Mouse (Mus musculus) embryonic facial prominence, embryonic 12.5 days (tissue): ENCODE data around the gene Sidt2. TPM values are rescaled to one million over a fixed set of nuclear protein-coding genes. Genes with fewer than 3 reads are reported as not detected.

Experiments used
- ATAC-seq: fragments of 200-750 bp; cut with Nextera tagmentation; 2 replicates; pipeline ENCODE4 v1.8.0; 2017; ENCODE audit not compliant: insufficient number of reproducible peaks, insufficient read depth, low FRiP score, low TSS enrichment
- H3K27ac ChIP-seq: fragments of 300-500 bp; sonication (generic); 2 replicates; pipeline ENCODE4 v1.5.1; 2016; ENCODE audit warnings: mild to moderate bottlenecking
- H3K27me3 ChIP-seq: fragments of 300-500 bp; sonication (generic); 2 replicates; pipeline ENCODE4 v1.6.1; 2016; ENCODE audit warnings: mild to moderate bottlenecking, moderate library complexity
- H3K36me3 ChIP-seq: fragments of 300-500 bp; sonication (generic); 2 replicates; pipeline ENCODE4 v1.6.1; 2016; ENCODE audit warnings: mild to moderate bottlenecking
- H3K4me1 ChIP-seq: fragments of 300-500 bp; sonication (generic); 2 replicates; pipeline ENCODE4 v1.6.1; 2016
- H3K4me2 ChIP-seq: fragments of 300-500 bp; sonication (generic); replicated peaks from 2 replicates; pipeline ENCODE4 v1.6.1; 2016; ENCODE audit warnings: mild to moderate bottlenecking, moderate library complexity
- H3K4me3 ChIP-seq: fragments of 300-500 bp; sonication (generic); 2 replicates; pipeline ENCODE4 v1.5.1; 2016; ENCODE audit warnings: mild to moderate bottlenecking
- H3K9ac ChIP-seq: fragments of 300-500 bp; sonication (generic); 2 replicates; pipeline ENCODE4 v1.6.1; 2016; ENCODE audit warnings: mild to moderate bottlenecking, moderate library complexity
- H3K9me3 ChIP-seq: fragments of 300-500 bp; sonication (generic); 2 replicates; pipeline ENCODE4 v1.6.1; 2016; ENCODE audit warnings: mild to moderate bottlenecking, moderate library complexity
- WGBS: fragments of 180-500 bp; shearing (Covaris S2); methylation state at CpG from one replicate; pipeline ENCODE4 v1.1.7; 2016; 5-methylcytosine and 5-hydroxymethylcytosine counted together
- polyA plus RNA-seq: library from polyadenylated mRNA; unstranded; fragments of >200 nt; fragmentation: Nextera tagmentation; extraction: Ambion mirVana; gene quantifications from 2 replicates; pipeline ENCODE4 v1.2.1, GENCODE M21; 2016

Sidt2 gene
- polyA plus RNA-seq, 1 experiment from 2014 or later = 43.2 TPM

DNA sequence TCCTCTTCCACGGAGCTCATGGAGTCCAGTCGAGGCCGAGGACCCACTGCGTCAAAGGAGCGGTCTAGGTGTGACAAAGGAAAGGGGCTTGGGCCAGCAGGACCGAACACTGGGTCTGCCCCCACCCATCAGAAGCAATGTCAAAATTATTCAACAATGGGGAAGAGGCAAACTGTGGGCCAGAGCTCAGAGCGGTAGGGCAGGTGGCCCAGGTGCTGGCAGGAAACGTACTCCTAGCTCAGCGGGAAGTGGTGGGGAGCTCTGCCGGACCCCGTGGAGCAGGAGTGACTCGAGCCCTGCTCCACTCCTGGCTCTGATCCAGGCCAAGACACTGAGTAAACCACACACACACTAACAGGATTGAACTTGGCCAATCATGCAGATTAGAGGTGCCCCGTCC lies 9.3 kb downstream of the Sidt2 start:
- ATAC-seq = no peak
- peaks cover 96% of the 10 kb centered on the region for H3K36me3 ChIP-seq
- H3K27ac ChIP-seq = no peak overlapping the region
- no peak overlapping the region for H3K4me2 ChIP-seq
- H3K4me3 ChIP-seq = no peak overlapping the region
- no peaks in the 10 kb centered on the region for H3K27me3 ChIP-seq
- H3K9ac ChIP-seq = no peak overlapping the region
- no peaks in the 10 kb centered on the region for H3K9me3 ChIP-seq
- 88% methylated on average over 13 of the region's 13 CpGs for WGBS
- H3K4me1 ChIP-seq = no peaks in the 10 kb centered on the region

DNA sequence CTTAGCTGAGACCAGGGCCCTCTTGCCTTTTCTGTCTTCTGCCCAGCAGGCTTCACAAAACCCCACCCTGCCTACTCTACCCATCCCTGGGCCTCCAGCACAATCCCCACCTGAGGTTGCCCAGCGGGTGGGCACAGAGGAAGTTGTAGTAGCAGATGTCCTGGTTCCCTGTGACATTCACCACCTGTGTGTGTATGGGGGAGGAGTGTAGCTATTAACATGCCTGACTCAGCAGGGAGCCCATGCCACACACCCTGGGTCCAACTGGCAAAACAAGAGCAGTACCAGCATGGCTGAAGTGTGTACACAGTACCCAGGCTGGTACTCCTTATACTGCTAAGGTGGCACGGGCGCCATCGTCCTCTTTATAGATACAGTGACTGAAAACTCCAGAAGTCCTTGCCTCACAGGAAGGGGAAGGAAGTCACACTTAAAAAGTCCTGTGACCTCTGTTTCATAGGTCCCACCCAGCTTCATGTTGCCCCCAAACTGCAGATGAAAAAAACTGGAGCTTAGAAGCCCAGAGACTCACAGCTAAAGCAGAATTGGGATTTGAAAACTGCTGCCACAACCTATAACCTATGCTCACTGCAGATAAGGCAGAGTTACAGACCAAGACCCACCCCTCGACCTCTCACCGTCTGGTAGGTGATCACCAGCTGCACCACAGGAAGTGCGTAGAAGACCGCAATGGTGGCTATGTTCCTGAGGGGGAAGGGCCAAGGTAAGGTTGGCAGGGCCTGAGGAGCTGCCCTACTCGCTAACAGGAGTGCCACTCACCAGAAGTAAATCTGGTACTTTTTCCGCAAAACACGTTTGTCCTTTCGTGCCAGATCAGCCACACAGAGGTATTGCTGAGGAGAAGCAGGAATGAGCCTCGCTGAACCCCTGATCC lies 10.3 kb downstream of the Sidt2 start:
- no peak overlapping the region for H3K9ac ChIP-seq
- H3K4me1 ChIP-seq = no peaks in the 10 kb centered on the region
- no peaks in the 10 kb centered on the region for H3K27me3 ChIP-seq
- H3K36me3 ChIP-seq = peaks cover 91% of the 10 kb centered on the region
- no peak for ATAC-seq
- no peaks in the 10 kb centered on the region for H3K9me3 ChIP-seq
- WGBS = 81% methylated on average over 13 of the region's 13 CpGs
- H3K4me2 ChIP-seq = no peak overlapping the region
- H3K4me3 ChIP-seq = no peak overlapping the region
- no peak overlapping the region for H3K27ac ChIP-seq

DNA sequence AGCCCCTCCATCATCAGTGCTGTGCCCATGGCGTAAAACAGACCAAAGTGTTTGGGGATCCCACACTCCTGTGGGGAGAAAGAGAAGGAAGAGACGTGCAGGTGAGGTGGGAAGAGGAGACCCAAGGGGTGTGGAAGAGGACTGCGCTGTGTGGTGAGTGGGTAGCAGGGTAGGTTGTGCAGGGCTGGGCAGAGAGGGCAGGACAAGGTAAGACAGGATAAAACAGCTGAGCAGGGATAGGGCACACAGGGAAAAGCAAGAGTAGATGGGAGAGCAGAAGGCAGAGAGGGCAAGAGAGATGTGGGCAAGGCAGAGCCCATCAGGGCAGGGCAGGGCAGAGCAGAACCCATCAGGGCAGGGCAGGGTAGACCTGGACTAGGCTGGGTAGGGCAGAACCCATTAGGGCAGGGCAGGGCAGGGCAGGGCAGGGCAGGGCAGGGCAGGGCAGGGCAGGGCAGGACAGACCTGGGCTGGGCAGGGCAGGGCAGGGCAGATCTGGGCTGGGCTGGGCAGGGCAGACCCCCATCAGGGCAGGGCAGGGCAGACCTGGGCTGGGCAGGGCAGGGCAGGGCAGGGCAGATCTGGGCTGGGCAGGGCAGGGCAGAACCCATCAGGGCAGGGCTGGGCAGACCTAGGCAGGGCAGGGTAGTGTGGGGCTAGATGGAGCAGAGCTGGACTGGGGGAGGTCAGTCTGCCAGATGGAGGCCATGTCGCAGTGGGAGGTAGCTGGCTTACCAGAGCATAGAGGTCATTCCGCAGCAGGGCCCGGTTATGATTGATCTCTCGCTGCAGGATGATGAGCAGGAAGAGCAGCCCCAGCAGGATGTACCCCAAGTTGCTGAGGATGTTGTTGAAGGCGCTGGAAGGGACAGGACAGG lies 11.2 kb downstream of the Sidt2 start:
- WGBS = 89% methylated on average over 8 of the region's 8 CpGs
- no peak for ATAC-seq

DNA sequence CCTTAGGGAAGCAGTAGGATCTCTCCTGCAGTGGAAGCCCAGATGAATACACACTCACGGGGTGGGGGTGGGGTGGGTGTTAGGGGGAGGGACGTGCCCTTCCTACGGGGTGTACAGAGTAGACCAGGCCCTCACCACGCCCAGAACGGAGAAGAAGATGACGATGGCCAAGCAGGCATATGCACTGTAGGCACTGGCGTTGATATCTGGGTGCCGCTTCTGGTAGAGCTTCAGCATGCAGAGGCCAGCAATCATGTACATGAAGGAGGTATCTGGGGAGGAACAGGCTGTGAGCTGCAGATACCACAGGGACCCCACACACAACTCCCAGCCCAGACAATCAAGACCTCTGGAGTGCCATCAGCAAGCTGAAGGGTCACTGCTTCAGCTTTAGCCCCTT lies 12.1 kb downstream of the Sidt2 start:
- no peak for ATAC-seq
- whole genome bisulfite sequencing = 90% methylated on average over 8 of the region's 8 CpGs
- H3K9me3 ChIP-seq = no peaks in the 10 kb centered on the region
- no peaks in the 10 kb centered on the region for H3K27me3 ChIP-seq
- no peak overlapping the region for H3K27ac ChIP-seq
- H3K9ac ChIP-seq = no peak overlapping the region
- no peak overlapping the region for H3K4me2 ChIP-seq
- H3K4me3 ChIP-seq = no peak overlapping the region
- peaks cover 93% of the 10 kb centered on the region for H3K36me3 ChIP-seq
- no peaks in the 10 kb centered on the region for H3K4me1 ChIP-seq

More for the DNA sequence above, 11.2 kb downstream of the Sidt2 start:
- Histone ChIP-seq H3K9ac (no peak overlapping the region), H3K4me2 (no peak overlapping the region), H3K27me3 (no peaks in the 10 kb centered on the region), H3K9me3 (no peaks in the 10 kb centered on the region), H3K27ac (no peak overlapping the region), H3K4me3 (no peak overlapping the region), H3K4me1 (no peaks in the 10 kb centered on the region), H3K36me3 (peaks cover 92% of the 10 kb centered on the region)

DNA sequence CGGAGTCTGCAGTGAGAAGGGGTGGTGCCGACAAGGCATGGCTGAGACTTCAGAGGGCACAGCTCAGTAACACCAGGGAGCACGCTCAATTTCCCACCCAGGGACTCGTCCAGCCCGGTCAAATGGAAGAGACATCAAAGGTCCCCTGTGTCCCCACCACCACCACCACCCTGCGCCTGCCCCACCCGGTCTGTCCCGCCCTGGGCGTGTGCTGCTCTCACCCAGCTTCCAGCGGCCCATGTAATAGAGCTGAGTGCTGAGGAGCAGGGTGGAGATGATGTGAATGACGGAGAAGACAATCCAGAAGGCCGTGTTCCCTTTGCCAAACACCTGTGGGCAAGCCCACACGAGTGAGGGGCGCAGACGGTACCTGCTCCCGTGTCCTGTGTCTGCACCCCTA lies 12.6 kb downstream of the Sidt2 start:
- H3K36me3 ChIP-seq = peaks cover 93% of the 10 kb centered on the region
- WGBS = 92% methylated on average over 16 of the region's 16 CpGs

DNA sequence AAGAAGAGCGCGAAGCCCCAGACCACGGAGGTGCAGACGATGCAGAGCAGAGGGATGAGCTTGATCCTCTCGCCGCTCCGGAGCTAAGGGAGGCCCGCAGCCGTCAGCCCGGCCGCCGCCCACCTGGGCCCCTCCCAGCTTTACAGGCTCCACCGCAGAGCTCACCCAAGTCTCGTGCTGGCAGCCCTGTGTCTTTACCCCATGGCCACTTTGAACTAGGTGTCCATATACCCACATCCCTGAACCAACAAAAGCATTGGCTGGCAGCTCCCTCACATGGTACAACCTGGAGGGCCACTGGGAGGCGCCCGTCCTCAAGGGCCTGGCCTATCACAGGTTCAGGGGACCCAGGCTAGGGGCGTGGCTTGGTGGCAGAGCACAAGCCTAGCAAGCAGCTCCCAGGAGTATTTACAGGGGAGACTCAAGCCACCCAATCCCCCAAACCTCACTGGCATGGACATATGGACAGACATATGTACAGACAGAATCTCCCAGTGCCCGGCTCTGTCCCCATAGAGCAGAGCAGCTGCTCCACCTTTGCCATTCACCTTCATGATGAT lies 13.6 kb downstream of the Sidt2 start:
- H3K9me3 ChIP-seq = no peaks in the 10 kb centered on the region
- H3K4me1 ChIP-seq = no peaks in the 10 kb centered on the region; the same call in 1 of the 2 replicates
- no peak for ATAC-seq
- WGBS = 60% methylated on average over 18 of the region's 18 CpGs
- no peaks in the 10 kb centered on the region; the same call in 1 of the 2 replicates for H3K27me3 ChIP-seq
- H3K4me3 ChIP-seq = no peak overlapping the region
- H3K27ac ChIP-seq = no peak overlapping the region
- H3K4me2 ChIP-seq = no peak overlapping the region
- peaks cover 85% of the 10 kb centered on the region for H3K36me3 ChIP-seq
- no peak overlapping the region for H3K9ac ChIP-seq

More for the DNA sequence above, 12.6 kb downstream of the Sidt2 start:
- H3K4me3 ChIP-seq = no peak overlapping the region
- H3K9ac ChIP-seq = no peak overlapping the region
- H3K4me2 ChIP-seq = no peak overlapping the region
- no peak overlapping the region for H3K27ac ChIP-seq
- no peaks in the 10 kb centered on the region for H3K27me3 ChIP-seq
- no peaks in the 10 kb centered on the region for H3K9me3 ChIP-seq
- ATAC-seq = no peak
- H3K4me1 ChIP-seq = no peaks in the 10 kb centered on the region

DNA sequence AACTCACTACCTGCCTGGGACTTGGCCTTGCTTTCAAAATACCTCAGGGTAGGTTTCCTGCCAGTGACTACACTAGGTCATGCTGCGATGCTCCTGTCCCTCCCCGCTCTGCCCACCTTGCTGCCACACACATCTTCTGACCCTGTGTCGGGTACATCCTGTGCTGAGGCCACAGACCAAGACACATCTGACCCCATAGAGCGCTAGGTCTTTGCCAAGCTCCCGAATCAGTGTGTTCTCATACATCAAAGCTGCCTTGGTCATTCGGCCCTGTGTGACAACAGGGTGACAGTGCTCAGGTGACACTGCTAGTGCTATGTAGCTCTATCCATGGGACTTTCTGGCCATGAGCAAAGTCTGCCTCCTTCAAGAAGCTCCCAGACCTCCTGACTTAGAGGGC lies 15.3 kb downstream of the Sidt2 start:
- ATAC-seq = no peak
- WGBS = 89% methylated on average over 6 of the region's 6 CpGs
- Histone ChIP-seq H3K27me3 (no peaks in the 10 kb centered on the region; the same call in 1 of the 2 replicates), H3K4me1 (peaks cover 9% of the 10 kb centered on the region; the same call in 1 of the 2 replicates), H3K27ac (no peak overlapping the region), H3K9me3 (no peaks in the 10 kb centered on the region), H3K4me2 (no peak overlapping the region), H3K36me3 (peaks cover 69% of the 10 kb centered on the region), H3K4me3 (no peak overlapping the region), H3K9ac (no peak overlapping the region)

DNA sequence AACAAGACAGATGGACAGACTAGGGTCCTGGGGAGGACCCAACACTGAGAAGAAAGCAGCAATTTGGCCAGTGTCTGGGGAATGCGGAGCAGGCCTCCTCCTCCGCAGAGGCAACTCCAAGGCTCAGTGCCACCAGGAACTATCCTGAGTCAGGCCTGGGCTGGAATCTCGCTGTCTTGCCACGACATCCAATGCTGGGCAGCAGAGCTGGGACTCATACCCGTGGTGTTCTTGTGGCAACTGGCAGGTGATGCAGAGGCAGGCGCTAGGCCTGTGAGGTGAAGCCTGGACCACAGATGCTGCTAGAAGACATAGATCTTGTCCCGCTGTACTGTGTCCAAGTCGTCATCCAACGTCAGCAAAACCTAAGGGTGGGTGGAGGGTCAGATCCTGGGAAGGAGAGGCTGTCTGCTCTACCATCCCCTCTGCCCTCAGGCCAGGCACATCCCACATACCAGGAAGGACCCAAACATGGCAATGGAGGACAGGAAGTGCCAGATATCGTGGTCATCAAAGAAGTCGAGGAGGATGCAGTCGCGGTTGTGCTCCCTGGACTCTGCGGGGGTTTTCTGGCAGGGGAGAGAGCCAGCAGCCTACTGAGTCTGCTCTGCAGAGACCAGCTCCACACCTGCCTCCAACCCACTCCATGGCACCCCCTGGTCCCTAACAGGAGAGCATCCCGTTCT lies 16.0 kb downstream of the Sidt2 start:
- peaks cover 62% of the 10 kb centered on the region for H3K36me3 ChIP-seq
- H3K27ac ChIP-seq = no peak overlapping the region
- no peak overlapping the region for H3K4me2 ChIP-seq
- ATAC-seq = no peak
- no peaks in the 10 kb centered on the region for H3K9me3 ChIP-seq
- no peaks in the 10 kb centered on the region; the same call in 1 of the 2 replicates for H3K27me3 ChIP-seq
- no peak overlapping the region for H3K9ac ChIP-seq
- no peak overlapping the region for H3K4me3 ChIP-seq
- H3K4me1 ChIP-seq = peaks cover 9% of the 10 kb centered on the region; the same call in 1 of the 2 replicates
- 82% methylated on average over 15 of the region's 15 CpGs for WGBS

DNA sequence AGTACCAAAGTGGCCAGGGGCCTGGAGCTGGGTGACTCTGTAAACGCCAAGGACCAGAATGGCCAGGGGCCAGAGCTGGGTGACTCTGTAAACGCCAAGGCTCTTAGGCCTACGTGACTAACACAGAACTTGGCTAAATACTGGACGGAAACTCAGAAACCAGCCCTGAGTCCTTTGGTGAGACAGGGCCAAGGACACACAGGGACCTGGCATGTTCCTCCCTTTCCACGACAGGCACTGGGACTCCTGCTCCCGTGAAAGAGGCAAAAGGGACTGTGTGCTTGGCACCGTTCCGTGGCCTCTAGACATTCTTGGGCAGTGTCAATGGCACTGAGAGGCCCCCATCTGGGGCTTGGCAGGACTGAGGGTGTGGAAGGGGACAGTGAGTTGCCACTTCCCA lies 17.0 kb downstream of the Sidt2 start:
- Histone ChIP-seq H3K4me3 (no peak overlapping the region), H3K4me1 (peaks cover 12% of the 10 kb centered on the region; the same call in 1 of the 2 replicates), H3K27ac (no peak overlapping the region), H3K9me3 (no peaks in the 10 kb centered on the region), H3K27me3 (no peaks in the 10 kb centered on the region; the same call in 1 of the 2 replicates), H3K36me3 (peaks cover 52% of the 10 kb centered on the region), H3K9ac (no peak overlapping the region), H3K4me2 (no peak overlapping the region)
- 96% methylated on average over 8 of the region's 8 CpGs for WGBS
- ATAC-seq = no peak

DNA sequence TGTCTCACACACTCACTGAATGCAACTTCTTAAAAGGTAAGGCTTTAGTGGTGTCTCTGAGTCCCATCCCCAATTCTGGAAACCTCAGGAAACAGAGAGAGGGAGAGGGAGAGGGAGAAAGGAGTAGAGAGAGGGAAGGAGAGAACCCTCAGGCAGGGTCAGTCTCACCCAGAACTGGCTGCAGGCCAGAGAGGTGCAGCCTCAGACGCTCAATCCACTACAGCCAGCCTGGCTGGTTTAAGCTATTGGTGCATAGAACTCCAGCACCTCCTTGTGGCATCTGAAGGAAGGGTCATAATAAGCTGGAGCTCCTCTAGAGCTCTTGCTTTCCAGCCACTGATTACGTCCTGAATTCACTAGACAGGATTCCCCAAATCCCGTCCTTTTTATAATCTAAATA lies 18.2 kb downstream of the Sidt2 start:
- Histone ChIP-seq H3K4me2 (no peak overlapping the region), H3K9me3 (no peaks in the 10 kb centered on the region), H3K36me3 (peaks cover 40% of the 10 kb centered on the region), H3K27ac (no peak overlapping the region), H3K4me1 (peaks cover 16% of the 10 kb centered on the region; the same call in 1 of the 2 replicates), H3K4me3 (no peak overlapping the region), H3K9ac (no peak overlapping the region), H3K27me3 (no peaks in the 10 kb centered on the region; the same call in 1 of the 2 replicates)
- WGBS = 17% methylated on average over 3 of the region's 3 CpGs
- ATAC-seq = peak; percentile 49; the same call in 1 of the 2 replicates
